Mouse (Mus musculus): ENCODE results near the gene Map9.
"Not testable (repeated sequence)": the region's sequence is repeated elsewhere in the genome, so short reads cannot be mapped to it uniquely, and the experiment has no call there.

Gene Map9

GRCm38 (mm10) chr3:82357797-82358524 lies at the start of gene Map9:
TSS of gene Map9 (plus strand) at chr3:82358044.
- DNase-seq (ENCODE audit: low spot score in 2 of 2), result peak; percentile 71 to 81

- no peak for DNase-seq (ENCODE audit: low spot score in 2 of 2)
Measured at GRCm38 (mm10) chr3:82315728-82316127, 42.1 kb upstream of the Map9 start.

GRCm38 (mm10) chr3:82326736-82327135 lies 31.1 kb upstream of the Map9 start:
- not testable (repeated sequence) for DNase-seq (ENCODE audit: low spot score in 2 of 2)

GRCm38 (mm10) chr3:82332067-82332466 lies 25.8 kb upstream of the Map9 start:
- no peak for DNase-seq (ENCODE audit: low spot score in 2 of 2)

GRCm38 (mm10) chr3:82332536-82332935 lies 25.3 kb upstream of the Map9 start:
- no peak for DNase-seq (ENCODE audit: low spot score in 2 of 2)

- DNase-seq (ENCODE audit: low spot score in 2 of 2), result peak; percentile 16 to 63
Measured at GRCm38 (mm10) chr3:82333128-82333969, 24.5 kb upstream of the Map9 start.

GRCm38 (mm10) chr3:82340111-82340510 lies 17.7 kb upstream of the Map9 start:
- no peak for DNase-seq (ENCODE audit: low spot score in 2 of 2)

GRCm38 (mm10) chr3:82348277-82348860 lies 9.5 kb upstream of the Map9 start:
- no peak for DNase-seq (ENCODE audit: low spot score in 2 of 2)

- DNase-seq (ENCODE audit: low spot score in 2 of 2), result no peak
Measured at GRCm38 (mm10) chr3:82350321-82350720, 7.5 kb upstream of the Map9 start.

GRCm38 (mm10) chr3:82357340-82357739 lies 504 bp upstream of the Map9 start:
- no peak for DNase-seq (ENCODE audit: low spot score in 2 of 2)

- no peak for DNase-seq (ENCODE audit: low spot score in 2 of 2)
Measured at GRCm38 (mm10) chr3:82359036-82359435, 1.2 kb downstream of the Map9 start.

- DNase-seq (ENCODE audit: low spot score in 2 of 2), result peak in 1 of 2 experiments; percentile 39
Measured at GRCm38 (mm10) chr3:82362452-82362851, 4.6 kb downstream of the Map9 start.

GRCm38 (mm10) chr3:82364505-82364904 lies 6.7 kb downstream of the Map9 start:
- peak in 1 of 2 experiments; percentile 20 for DNase-seq (ENCODE audit: low spot score in 2 of 2)

GRCm38 (mm10) chr3:82364988-82365387 lies 7.1 kb downstream of the Map9 start:
- peak in 1 of 2 experiments; percentile 21 for DNase-seq (ENCODE audit: low spot score in 2 of 2)

GRCm38 (mm10) chr3:82369063-82369860 lies 11.4 kb downstream of the Map9 start:
- peak in 1 of 2 experiments; percentile 39 for DNase-seq (ENCODE audit: low spot score in 2 of 2)

- DNase-seq (ENCODE audit: low spot score in 2 of 2), result no peak
Measured at GRCm38 (mm10) chr3:82370439-82371011, 12.7 kb downstream of the Map9 start.

- no peak for DNase-seq (ENCODE audit: low spot score in 2 of 2)
Measured at GRCm38 (mm10) chr3:82376965-82377364, 19.1 kb downstream of the Map9 start.

- DNase-seq (ENCODE audit: low spot score in 2 of 2), result no peak
Measured at GRCm38 (mm10) chr3:82382325-82382724, 24.5 kb downstream of the Map9 start.

- no peak for DNase-seq (ENCODE audit: low spot score in 2 of 2)
Measured at GRCm38 (mm10) chr3:82385091-82385490, 27.2 kb downstream of the Map9 start.

GRCm38 (mm10) chr3:82405830-82406229 lies 48.0 kb downstream of the Map9 start:
- no peak for DNase-seq (ENCODE audit: low spot score in 2 of 2)

- no peak for DNase-seq (ENCODE audit: low spot score in 2 of 2)
Measured at GRCm38 (mm10) chr3:82406336-82406735, 48.5 kb downstream of the Map9 start.
